Mouse (Mus musculus): ENCODE measurements around the gene Cdc37l1.

DNA sequence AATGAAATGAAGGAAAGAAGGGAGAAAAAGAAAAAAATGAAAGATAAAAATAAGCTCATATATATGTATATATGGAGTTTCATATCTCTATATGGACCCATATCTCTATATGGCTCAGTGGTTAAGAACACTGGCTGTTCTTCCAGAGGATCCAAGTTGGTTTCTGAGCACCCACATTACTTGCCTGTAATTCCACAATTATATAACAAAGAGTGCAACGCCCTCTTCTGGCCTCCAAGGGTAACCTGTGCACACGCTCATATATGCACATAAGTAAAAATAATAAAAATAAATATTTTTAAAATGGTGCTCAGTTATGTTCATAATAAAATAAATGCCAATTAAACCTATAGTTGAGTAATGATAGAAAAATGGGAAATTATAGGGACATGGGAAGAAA is 69.5 kb downstream of the Cdc37l1 start:
- no peak for TF ChIP-seq MAFK (IDR thresholded peaks at IDR 0.05; ENCODE audit: insufficient read depth, low read depth, low read length)
- no peak for TF ChIP-seq HCFC1 (IDR thresholded peaks at IDR 0.05; ENCODE audit: borderline replicate concordance, insufficient read depth, low read length)
- TF ChIP-seq ZNF384 (IDR thresholded peaks at IDR 0.05; ENCODE audit: low read depth, low read length), result no peak

All from ES-E14 (cell line).